17 mouse cellular contexts compared by ENCODE assay signal in the genomic region with DNA sequence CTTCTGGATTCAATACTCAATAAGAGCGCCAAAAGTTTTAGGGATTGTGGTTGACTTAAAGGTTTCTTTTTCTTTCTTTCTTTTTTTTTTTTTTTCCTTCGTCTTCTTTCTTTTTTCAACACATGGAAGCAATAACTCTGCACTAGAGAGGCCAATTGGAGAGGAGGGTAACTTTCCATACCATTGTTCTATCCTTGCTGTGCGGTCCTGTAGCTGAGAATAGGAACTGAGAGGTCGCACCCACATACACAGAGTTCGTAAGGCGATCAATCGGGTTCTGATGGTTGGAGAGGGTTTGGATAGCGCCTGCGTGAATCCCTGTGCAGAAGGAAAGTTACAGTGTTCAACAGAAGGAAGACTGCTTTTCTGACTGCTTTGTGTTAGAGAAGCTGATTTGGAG.
"Had no signal": no experiment of that assay in that cellular context is flagged by ENCODE, and none has a peak within 500 bp of the region (broad histone marks: within the 10 kb centered on the region; RNA-seq: fewer than 3 reads in every experiment).

No protein-coding gene starts in this region.

- H3K27me3 ChIP-seq: liver, embryonic 13.5 days; lung, embryonic 15.5 days; megakaryocyte, embryonic 14.5 days; midbrain, embryonic 13.5 days; neural tube, embryonic 12.5 days had no signal

- H3K4me1 ChIP-seq: liver, embryonic 13.5 days; lung, embryonic 15.5 days; megakaryocyte, embryonic 14.5 days; neural tube, embryonic 12.5 days had no signal

- H3K9me3 ChIP-seq: liver, embryonic 13.5 days; lung, embryonic 15.5 days; midbrain, embryonic 13.5 days; neural tube, embryonic 12.5 days had no signal

- H3K36me3 ChIP-seq: liver, embryonic 13.5 days; lung, embryonic 15.5 days; midbrain, embryonic 13.5 days; neural tube, embryonic 12.5 days had no signal

- ATAC-seq: intestine, postnatal 0 days; liver, postnatal 0 days; midbrain, embryonic 13.5 days had no signal

- H3K27ac ChIP-seq: layer of hippocampus, adult 2 months; liver, embryonic 13.5 days; lung, embryonic 15.5 days; macrophage; midbrain, embryonic 13.5 days; neural tube, embryonic 12.5 days; stomach, postnatal 0 days had no signal

- H3K4me2 ChIP-seq: liver, embryonic 13.5 days; lung, embryonic 15.5 days; midbrain, embryonic 13.5 days; neural tube, embryonic 12.5 days had no signal

- DNase-seq: kidney, adult 9 months; kidney, postnatal 10 days; kidney, postnatal 4 days; left cerebral cortex, postnatal 4 days; liver, embryonic 13.5 days; liver, postnatal 0 days; lung, postnatal 14 days; thymus, adult 18-20 months; thymus, postnatal 14 days had no signal

- H3K4me3 ChIP-seq: layer of hippocampus, adult 2 months; liver, embryonic 13.5 days; lung, embryonic 15.5 days; megakaryocyte, embryonic 14.5 days; midbrain, embryonic 13.5 days; neural tube, embryonic 12.5 days had no signal

- H3K9ac ChIP-seq: liver, embryonic 13.5 days; liver, postnatal 0 days; lung, embryonic 15.5 days; midbrain, embryonic 13.5 days; neural tube, embryonic 12.5 days had no signal
